Mouse (Mus musculus): ENCODE measurements around the gene Fads3.

DNA sequence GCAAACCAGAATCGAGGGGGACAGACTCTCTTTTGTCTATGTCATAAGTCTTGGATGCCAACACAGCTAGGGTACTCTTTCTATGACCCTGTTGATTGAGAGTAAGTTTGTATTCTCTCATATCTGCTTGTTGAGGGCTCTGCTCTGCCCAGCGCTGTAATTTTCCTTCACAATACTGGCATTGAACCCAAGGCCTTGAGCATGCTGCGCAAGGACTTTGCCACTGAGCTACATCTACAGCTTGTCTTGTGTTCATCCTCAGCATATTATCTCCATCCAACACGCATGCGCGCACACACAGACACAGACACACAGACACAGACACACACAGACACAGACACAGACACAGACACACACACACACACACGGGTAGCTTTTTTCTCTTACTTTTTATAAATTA lies 39.0 kb downstream of the Fads3 start:
- TF ChIP-seq CTCF (IDR thresholded peaks at IDR 0.05; ENCODE audit: low read depth) (no peak), EP300 (IDR thresholded peaks at IDR 0.05; ENCODE audit: low read depth) (no peak)

Data from heart, postnatal 0 days (tissue).